Mouse (Mus musculus) midbrain, embryonic 12.5 days (tissue): ENCODE data around the gene Grtp1. TPM values are rescaled to one million over a fixed set of nuclear protein-coding genes. Genes with fewer than 3 reads are reported as not detected.

Experiments
- ATAC-seq: fragments of 200-750 bp; cut with Nextera tagmentation; 2 replicates; pipeline ENCODE4 v1.8.0; 2017; ENCODE audit warnings: low read depth, moderate TSS enrichment, moderate library complexity; ENCODE audit not compliant: low FRiP score
- H3K27ac ChIP-seq: fragments of 300-500 bp; sonication (generic); replicated peaks from 2 replicates; pipeline ENCODE4 v1.5.1; 2016; ENCODE audit warnings: mild to moderate bottlenecking
- H3K27me3 ChIP-seq: fragments of 300-500 bp; sonication (generic); 2 replicates; pipeline ENCODE4 v1.6.1; 2016; ENCODE audit warnings: mild to moderate bottlenecking
- H3K36me3 ChIP-seq: fragments of 300-500 bp; sonication (generic); 2 replicates; pipeline ENCODE4 v1.6.1; 2016
- H3K4me1 ChIP-seq: fragments of 300-500 bp; sonication (generic); 2 replicates; pipeline ENCODE4 v1.6.1; 2016
- H3K4me2 ChIP-seq: fragments of 300-500 bp; sonication (generic); replicated peaks from 2 replicates; pipeline ENCODE4 v1.6.1; 2016; ENCODE audit warnings: mild to moderate bottlenecking, moderate library complexity
- H3K4me3 ChIP-seq: fragments of 300-500 bp; sonication (generic); 2 replicates; pipeline ENCODE4 v1.5.1; 2016; ENCODE audit warnings: mild to moderate bottlenecking
- H3K9ac ChIP-seq: fragments of 300-500 bp; sonication (generic); replicated peaks from 2 replicates; pipeline ENCODE4 v1.6.1; 2016; ENCODE audit warnings: mild to moderate bottlenecking, moderate library complexity
- H3K9me3 ChIP-seq: fragments of 300-500 bp; sonication (generic); 2 replicates; pipeline ENCODE4 v1.6.1; 2016; ENCODE audit warnings: mild to moderate bottlenecking
- WGBS: fragments of 180-500 bp; shearing (Covaris S2); methylation state at CpG from one replicate; pipeline ENCODE4 v1.1.7; 2016; 5-methylcytosine and 5-hydroxymethylcytosine counted together
- polyA plus RNA-seq: library from polyadenylated mRNA; unstranded; fragments of >200 nt; fragmentation: Nextera tagmentation; extraction: Ambion mirVana; gene quantifications from 2 replicates; pipeline ENCODE4 v1.2.1, GENCODE M21; 2016

The Grtp1 gene
- polyA plus RNA-seq, 1 experiment from 2014 or later: 16.4 TPM

DNA sequence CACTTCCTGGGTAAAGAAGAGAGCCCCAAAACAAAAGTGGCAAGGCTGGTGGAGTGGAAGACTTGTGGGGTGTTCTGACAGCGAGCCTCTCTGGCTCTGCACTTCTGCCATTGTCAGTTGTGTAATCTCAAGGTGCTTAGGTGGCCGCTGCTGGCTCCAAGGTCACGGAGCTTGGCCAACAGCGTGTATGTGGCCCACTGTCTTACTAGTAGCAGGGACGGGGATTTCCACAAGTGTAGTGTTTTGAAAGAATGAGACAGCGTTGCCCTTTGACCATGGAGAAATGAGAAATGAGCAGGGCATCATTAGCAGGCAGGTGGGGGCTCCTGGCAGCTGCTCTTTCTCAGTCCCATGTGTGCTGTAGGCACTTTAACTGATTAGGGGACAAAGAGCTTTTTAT, 38.3 kb downstream of the Grtp1 start:
- Histone ChIP-seq H3K9ac (0 out of 2 replicates have a peak overlapping the region, but pooled peaks have one; percentile 17), H3K9me3 (no peaks in the 10 kb centered on the region), H3K4me3 (no peak overlapping the region), H3K4me1 (peaks cover 19% of the 10 kb centered on the region), H3K4me2 (no peak overlapping the region), H3K36me3 (peaks cover 14% of the 10 kb centered on the region; the same call in 1 of the 2 replicates), H3K27ac (no peak overlapping the region), H3K27me3 (no peaks in the 10 kb centered on the region)
- ATAC-seq: no peak
- whole genome bisulfite sequencing: 83% methylated on average over 6 of the region's 6 CpGs

DNA sequence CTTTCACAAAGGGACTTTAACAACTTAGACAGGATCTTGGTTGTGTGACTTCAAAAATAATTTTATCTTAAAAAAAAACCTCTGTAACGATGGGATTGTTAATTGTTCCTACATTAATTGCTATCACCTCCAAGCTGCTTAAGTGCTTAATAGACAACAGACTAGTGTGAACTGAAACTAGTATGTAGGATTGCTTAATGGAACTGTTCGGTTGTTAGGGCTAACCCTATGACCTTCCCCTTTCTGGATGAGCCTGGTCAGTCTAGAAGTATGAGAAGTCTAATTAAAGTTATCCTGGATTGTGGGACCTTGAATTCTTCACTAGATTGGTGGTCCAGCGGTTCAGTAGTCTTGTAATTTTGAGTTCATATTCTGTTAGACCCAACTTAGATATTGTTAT, 39.7 kb downstream of the Grtp1 start:
- no peaks in the 10 kb centered on the region for H3K27me3 ChIP-seq
- 0 out of 2 replicates have a peak, but pooled peaks cover 2% of the 10 kb centered on the region for H3K36me3 ChIP-seq
- no peak overlapping the region for H3K27ac ChIP-seq
- WGBS: 90% methylated on average over 3 of the region's 3 CpGs
- ATAC-seq: no peak
- peaks cover 19% of the 10 kb centered on the region for H3K4me1 ChIP-seq
- no peaks in the 10 kb centered on the region for H3K9me3 ChIP-seq
- no peak overlapping the region for H3K9ac ChIP-seq
- no peak overlapping the region for H3K4me3 ChIP-seq
- H3K4me2 ChIP-seq: peak overlapping the region; percentile 93

DNA sequence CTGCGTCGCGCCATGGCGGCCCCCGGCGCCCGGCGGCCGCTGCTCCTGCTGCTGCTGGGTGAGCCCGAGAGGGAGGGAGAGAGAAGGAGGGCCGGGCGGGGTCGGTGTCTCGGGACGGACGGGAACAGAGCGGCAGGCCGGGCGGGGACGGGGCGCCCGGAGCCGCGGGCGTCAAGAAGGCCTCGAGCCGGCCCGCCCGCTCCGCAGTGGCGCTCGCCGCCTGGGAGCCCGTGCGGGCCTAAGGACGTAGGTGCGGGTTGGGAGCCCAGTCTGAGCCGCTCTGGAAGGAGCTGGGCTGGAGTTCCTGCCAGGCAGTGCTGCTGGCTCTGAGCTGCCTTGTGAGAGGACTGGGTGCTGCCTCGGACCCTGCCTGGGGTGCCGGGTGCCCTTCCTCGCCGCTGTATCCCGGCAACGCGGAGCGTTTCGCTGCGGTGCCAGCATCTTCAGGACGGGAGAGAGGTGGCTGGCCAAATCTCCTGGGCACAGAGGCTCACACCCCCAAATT, 41.0 kb downstream of the Grtp1 start:
- Histone ChIP-seq H3K4me2 (peak overlapping the region; percentile 93), H3K9me3 (no peaks in the 10 kb centered on the region), H3K9ac (peak overlapping the region; percentile 98), H3K27ac (peak overlapping the region; percentile 73), H3K36me3 (0 out of 2 replicates have a peak, but pooled peaks cover 2% of the 10 kb centered on the region), H3K27me3 (no peaks in the 10 kb centered on the region), H3K4me1 (peaks cover 19% of the 10 kb centered on the region), H3K4me3 (peak overlapping the region; percentile 98)
- WGBS: under 1% methylated on average over 42 of the region's 49 CpGs
- ATAC-seq: peak; percentile 72

DNA sequence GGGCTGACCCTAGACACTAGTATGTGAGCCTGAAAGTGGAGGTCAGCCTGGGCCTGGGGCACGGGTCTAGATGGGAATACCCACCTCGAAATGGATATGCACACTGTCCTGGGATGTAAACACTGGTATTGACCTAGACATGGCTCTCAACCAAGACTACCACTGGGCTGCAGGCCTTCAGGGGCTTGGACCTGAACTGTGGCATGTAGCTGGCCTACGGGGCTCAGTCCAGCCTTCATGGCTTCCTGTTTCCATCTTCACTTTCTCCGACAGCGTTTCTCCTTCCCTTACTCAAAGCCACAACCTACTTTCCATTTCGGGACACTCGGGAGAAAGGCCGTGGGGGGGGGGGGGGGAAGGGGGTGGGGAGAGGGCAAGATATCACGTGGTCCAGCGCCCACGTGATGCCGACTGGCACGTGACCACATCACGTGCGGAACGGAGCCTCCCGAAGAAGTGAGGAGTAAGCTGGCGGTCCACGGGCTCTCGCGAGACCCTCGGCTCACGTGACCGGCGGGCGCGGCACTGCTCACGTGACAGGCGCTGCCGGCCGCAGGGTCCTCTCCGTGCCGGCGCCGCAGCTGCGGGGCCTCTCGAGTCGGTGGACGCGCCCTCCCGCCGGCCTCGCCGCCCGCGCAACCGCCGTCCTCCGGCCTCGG, 41.6 kb downstream of the Grtp1 start, which contains the start of gene Lamp1:
TSS of gene Lamp1 (plus strand) at position 444 of the 659 bp plus-strand sequence.
- H3K9ac ChIP-seq: peak within 1 kb of the TSS; percentile 98
- H3K36me3 ChIP-seq: 0 out of 2 replicates have a peak, but pooled peaks cover 2% of the 10 kb centered on the region
- H3K4me3 ChIP-seq: peak within 1 kb of the TSS; percentile 98
- no peaks in the 10 kb centered on the region for H3K27me3 ChIP-seq
- H3K27ac ChIP-seq: peak within 1 kb of the TSS; percentile 73
- WGBS: 2% methylated on average over 35 of the region's 50 CpGs
- peak; percentile 97 for ATAC-seq
- H3K4me1 ChIP-seq: peaks cover 19% of the 10 kb centered on the region
- peak within 1 kb of the TSS; percentile 93 for H3K4me2 ChIP-seq
- H3K9me3 ChIP-seq: no peaks in the 10 kb centered on the region

DNA sequence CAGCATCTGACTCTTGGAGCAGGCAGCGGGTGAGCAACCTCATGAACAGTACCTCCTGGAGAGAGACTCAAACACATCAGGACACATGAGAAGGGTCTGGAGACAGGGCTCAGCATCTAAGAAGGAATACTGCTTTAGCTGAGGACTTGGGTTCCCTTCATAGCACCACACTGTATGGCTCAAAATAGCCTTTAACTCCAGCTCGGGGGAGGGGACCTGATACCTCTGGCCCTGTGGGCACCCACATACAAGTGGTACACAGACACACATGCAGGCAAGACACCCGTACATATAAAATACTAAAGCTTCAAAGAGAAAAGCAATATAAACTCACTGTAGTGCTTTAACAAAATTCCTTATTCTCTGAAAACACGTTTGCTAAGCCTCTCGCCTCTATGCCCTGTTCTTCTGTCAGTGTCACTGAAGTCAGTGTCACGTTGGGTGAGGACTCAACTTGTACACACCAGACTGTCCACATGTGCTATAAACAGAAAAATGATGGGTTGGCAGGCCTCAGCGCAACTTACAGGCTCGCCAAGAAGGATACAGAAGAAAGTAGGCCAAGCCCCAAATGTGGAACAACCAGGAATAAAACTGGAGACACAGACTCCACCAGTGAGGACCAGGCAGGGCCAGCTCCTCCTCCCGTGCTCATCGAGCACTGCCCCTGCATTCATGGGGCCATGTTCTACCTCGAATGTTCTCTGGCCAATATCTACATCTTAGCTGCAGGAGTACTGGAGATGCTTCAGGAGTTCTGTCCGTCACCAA, 43.9 kb downstream of the Grtp1 start:
- ATAC-seq: no peak
- Histone ChIP-seq H3K4me2 (no peak overlapping the region), H3K27me3 (no peaks in the 10 kb centered on the region), H3K9me3 (no peaks in the 10 kb centered on the region), H3K4me1 (peaks cover 16% of the 10 kb centered on the region), H3K36me3 (no peaks in the 10 kb centered on the region), H3K4me3 (no peak overlapping the region), H3K9ac (no peak overlapping the region), H3K27ac (no peak overlapping the region)
- 79% methylated on average over 12 of the region's 12 CpGs for WGBS

DNA sequence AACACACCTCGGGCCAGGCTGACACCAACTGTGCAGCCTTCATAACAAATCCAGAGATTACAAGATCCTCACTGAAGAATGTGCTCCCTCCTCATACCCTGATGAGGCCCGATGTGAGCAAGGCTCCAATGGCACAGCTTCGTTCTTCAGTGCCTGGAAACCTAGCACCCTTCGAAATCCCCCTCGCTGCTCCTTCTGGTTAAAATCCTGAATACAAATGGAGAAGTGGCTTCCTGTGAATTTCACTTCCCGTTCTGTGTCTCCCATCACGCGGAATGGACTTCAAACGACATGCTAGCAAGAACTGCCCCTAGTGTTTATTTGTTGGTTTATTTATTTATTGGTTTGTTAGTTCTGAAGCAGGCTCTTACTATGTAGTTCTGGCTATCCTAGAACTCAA, 45.1 kb downstream of the Grtp1 start:
- 0 out of 2 replicates have a peak overlapping the region, but pooled peaks have one; percentile 2 for H3K9ac ChIP-seq
- no peaks in the 10 kb centered on the region for H3K36me3 ChIP-seq
- 74% methylated on average over 9 of the region's 9 CpGs for WGBS
- H3K27ac ChIP-seq: no peak overlapping the region
- H3K4me3 ChIP-seq: no peak overlapping the region
- no peak for ATAC-seq
- H3K27me3 ChIP-seq: no peaks in the 10 kb centered on the region
- H3K9me3 ChIP-seq: no peaks in the 10 kb centered on the region
- H3K4me2 ChIP-seq: no peak overlapping the region
- peaks cover 12% of the 10 kb centered on the region for H3K4me1 ChIP-seq

DNA sequence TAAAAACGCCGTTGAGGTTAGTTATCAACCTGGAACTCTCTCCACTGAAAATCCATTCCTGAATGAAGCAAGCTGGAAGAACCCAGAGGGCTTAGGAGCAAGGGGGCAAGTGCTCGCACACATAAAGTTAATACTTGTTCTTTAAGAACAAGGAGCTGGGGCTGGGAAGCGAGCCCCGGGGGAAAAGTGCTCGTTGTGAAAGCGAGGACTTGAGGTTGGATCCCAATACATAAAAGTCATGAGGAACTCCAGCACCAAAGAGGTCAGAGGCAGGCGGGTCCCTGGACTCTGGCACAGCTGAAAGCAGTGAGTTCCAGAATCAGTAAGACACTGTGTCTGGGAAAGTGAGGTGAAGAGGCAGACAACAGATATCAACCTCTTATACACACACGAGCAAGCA, 46.3 kb downstream of the Grtp1 start:
- no peak overlapping the region for H3K9ac ChIP-seq
- no peak overlapping the region for H3K4me3 ChIP-seq
- no peak for ATAC-seq
- peaks cover 5% of the 10 kb centered on the region for H3K36me3 ChIP-seq
- WGBS: 80% methylated on average over 9 of the region's 9 CpGs
- H3K4me2 ChIP-seq: no peak overlapping the region
- H3K4me1 ChIP-seq: 0 out of 2 replicates have a peak, but pooled peaks cover 4% of the 10 kb centered on the region
- no peak overlapping the region for H3K27ac ChIP-seq
- H3K27me3 ChIP-seq: no peaks in the 10 kb centered on the region
- H3K9me3 ChIP-seq: no peaks in the 10 kb centered on the region

DNA sequence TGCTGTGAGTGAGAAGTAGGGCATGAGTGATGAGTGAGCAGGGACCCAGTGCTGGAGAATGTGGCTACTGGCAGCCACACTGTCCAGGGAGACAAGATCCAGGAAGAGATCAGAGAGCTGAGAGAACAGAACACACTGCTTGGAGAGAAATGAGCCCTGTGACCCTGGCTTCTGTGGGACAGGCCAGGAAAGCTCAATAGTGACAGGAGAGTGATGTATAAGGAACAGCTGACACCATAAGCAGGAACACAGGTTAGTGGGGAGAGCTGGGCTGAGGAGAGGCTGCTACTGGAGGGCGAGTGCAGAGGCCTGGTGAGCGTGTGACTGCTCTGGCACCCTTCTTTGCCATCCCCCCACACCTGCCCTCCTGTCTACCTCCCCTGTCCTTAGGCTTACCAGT, 49.5 kb downstream of the Grtp1 start:
- no peaks in the 10 kb centered on the region for H3K4me1 ChIP-seq
- no peak overlapping the region for H3K4me2 ChIP-seq
- peaks cover 31% of the 10 kb centered on the region for H3K36me3 ChIP-seq
- H3K9me3 ChIP-seq: no peaks in the 10 kb centered on the region
- no peaks in the 10 kb centered on the region for H3K27me3 ChIP-seq
- no peak overlapping the region for H3K4me3 ChIP-seq
- no peak overlapping the region for H3K27ac ChIP-seq
- 79% methylated on average over 2 of the region's 2 CpGs for WGBS
- no peak overlapping the region for H3K9ac ChIP-seq
- no peak for ATAC-seq

DNA sequence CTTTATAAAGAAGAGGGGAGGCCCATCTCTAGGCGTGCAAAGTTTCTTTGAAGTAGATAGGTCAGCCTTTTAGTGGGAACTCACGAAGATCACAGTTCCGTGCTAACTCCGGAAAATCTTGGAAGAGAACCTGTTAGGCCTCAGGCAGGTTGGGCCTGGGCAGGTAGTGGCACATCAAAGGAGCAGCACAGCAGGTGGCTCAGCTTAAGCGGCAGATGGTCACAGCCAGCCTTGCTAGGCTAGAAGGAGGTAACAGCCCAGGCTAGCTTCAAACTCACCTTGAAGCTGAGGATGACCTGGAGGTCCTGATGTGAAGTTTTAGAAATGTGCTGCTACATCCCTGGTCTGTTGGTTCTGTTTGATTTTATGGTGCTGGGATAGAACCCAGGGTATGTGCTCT, 50.6 kb downstream of the Grtp1 start:
- H3K9me3 ChIP-seq: no peaks in the 10 kb centered on the region
- no peak overlapping the region for H3K4me2 ChIP-seq
- no peak overlapping the region for H3K27ac ChIP-seq
- H3K4me1 ChIP-seq: no peaks in the 10 kb centered on the region
- no peak overlapping the region for H3K9ac ChIP-seq
- ATAC-seq: no peak
- H3K27me3 ChIP-seq: no peaks in the 10 kb centered on the region
- H3K4me3 ChIP-seq: no peak overlapping the region
- WGBS: 61% methylated on average over 5 of the region's 5 CpGs
- peaks cover 41% of the 10 kb centered on the region for H3K36me3 ChIP-seq

DNA sequence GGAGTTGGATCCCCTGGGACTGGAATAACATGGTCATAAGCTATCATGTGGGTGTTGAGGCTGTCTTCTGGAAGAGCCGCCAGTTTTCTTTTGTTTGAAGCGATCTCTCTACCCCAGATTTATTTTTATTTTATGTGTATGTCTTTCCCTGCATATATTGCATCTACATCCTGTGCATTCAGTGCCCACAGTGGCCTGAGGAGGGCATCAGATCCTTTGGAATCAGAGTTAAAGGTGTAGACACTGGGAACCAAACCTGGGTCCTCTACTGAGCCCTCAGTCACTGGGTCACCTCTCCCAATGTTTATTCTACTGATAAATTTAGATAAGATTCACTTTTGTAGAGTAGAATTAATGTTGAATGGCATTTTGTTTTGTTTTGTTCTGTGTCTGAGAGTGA, 51.1 kb downstream of the Grtp1 start:
- Histone ChIP-seq H3K9ac (no peak overlapping the region), H3K9me3 (no peaks in the 10 kb centered on the region), H3K27me3 (no peaks in the 10 kb centered on the region), H3K36me3 (peaks cover 47% of the 10 kb centered on the region), H3K4me3 (no peak overlapping the region), H3K4me1 (no peaks in the 10 kb centered on the region), H3K27ac (no peak overlapping the region), H3K4me2 (no peak overlapping the region)
- 90% methylated on average over 2 of the region's 2 CpGs for WGBS
- ATAC-seq: no peak

DNA sequence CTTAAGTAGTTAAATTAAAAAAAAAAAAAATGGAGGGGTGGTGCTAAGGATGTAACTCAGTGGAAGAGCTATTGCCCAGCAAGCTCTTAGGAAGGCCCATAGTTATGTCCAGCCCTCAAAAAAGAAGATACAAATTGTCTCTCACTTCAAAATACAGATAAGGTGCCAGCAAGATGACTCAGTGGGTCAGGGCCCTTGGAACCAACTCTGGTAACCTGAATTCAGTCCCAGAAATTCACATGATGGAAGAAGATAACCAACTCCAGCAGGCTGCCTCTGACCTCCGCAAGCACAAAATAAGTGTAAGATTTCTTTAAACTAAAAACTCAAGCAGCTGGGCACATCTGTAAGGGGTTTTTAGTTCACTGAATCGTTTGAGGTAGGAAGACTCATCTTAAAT, 51.9 kb downstream of the Grtp1 start:
- no peak for ATAC-seq
- Histone ChIP-seq H3K36me3 (peaks cover 53% of the 10 kb centered on the region), H3K27ac (no peak overlapping the region), H3K4me3 (no peak overlapping the region), H3K9ac (no peak overlapping the region), H3K27me3 (no peaks in the 10 kb centered on the region), H3K4me1 (no peaks in the 10 kb centered on the region), H3K9me3 (no peaks in the 10 kb centered on the region), H3K4me2 (no peak overlapping the region)
- WGBS: 89% methylated on average over 2 of the region's 2 CpGs

DNA sequence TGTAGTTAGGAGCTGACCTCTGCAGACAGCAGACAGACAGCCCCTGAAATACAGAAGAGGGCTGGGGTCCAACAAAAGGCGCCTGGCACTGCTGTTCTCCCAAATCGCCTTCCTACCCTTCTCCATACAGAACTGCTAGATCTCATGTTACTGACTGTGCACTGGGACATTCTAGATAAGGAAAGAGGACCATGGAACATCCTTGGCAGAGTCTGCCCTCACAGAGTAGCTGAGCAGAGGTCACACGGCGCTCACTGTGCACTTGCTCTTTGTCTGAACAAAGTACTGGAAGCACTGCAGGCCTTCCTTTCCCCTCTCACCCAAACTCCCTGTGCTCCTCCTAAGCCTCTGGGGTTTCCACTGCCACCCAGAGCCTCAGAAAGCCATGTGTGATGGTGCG, 58.7 kb downstream of the Grtp1 start:
- no peaks in the 10 kb centered on the region for H3K4me1 ChIP-seq
- peaks cover 96% of the 10 kb centered on the region for H3K36me3 ChIP-seq
- no peak for ATAC-seq
- no peaks in the 10 kb centered on the region for H3K9me3 ChIP-seq
- H3K9ac ChIP-seq: no peak overlapping the region
- H3K4me2 ChIP-seq: no peak overlapping the region
- no peaks in the 10 kb centered on the region for H3K27me3 ChIP-seq
- H3K4me3 ChIP-seq: no peak overlapping the region
- 93% methylated on average over 5 of the region's 5 CpGs for WGBS
- H3K27ac ChIP-seq: no peak overlapping the region
